Mouse (Mus musculus): Measurements from ENCODE around the gene Gabbr2.
"Not testable (repeated sequence)": the region's sequence is repeated elsewhere in the genome, so short reads cannot be mapped to it uniquely, and the experiment has no call there.

Gene Gabbr2

GRCm38 (mm10) chr4:46650086-46650753 is 341.5 kb downstream of the Gabbr2 start, which contains the start of gene Tbc1d2:
TSS of gene Tbc1d2 (minus strand) at chr4:46650209.
- DNase-seq (ENCODE audit: low read depth): peak; percentile 86

DNA sequence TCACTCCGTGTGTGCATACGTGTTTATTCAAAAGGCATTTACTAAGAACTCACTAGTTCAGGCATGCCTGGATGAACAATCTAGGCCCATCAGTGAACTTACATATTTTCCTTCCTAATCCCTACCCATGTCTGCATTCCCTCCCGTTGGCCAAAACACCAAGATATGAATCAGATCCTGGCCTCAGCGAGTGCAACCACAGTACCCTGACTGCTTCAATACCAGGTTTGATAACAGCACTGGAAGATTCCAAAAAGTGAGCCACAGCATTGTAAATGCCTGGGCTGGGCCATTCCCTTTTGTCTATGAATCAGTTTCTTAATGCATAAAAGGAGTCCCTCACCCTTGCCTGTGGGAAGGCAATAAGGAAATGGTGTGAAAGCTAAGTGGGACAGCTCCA is 342.5 kb downstream of the Gabbr2 start:
- no peak for DNase-seq (ENCODE audit: low read depth)

GRCm38 (mm10) chr4:46643676-46644112 is 348.0 kb downstream of the Gabbr2 start:
- DNase-seq (ENCODE audit: low read depth): no peak

DNA sequence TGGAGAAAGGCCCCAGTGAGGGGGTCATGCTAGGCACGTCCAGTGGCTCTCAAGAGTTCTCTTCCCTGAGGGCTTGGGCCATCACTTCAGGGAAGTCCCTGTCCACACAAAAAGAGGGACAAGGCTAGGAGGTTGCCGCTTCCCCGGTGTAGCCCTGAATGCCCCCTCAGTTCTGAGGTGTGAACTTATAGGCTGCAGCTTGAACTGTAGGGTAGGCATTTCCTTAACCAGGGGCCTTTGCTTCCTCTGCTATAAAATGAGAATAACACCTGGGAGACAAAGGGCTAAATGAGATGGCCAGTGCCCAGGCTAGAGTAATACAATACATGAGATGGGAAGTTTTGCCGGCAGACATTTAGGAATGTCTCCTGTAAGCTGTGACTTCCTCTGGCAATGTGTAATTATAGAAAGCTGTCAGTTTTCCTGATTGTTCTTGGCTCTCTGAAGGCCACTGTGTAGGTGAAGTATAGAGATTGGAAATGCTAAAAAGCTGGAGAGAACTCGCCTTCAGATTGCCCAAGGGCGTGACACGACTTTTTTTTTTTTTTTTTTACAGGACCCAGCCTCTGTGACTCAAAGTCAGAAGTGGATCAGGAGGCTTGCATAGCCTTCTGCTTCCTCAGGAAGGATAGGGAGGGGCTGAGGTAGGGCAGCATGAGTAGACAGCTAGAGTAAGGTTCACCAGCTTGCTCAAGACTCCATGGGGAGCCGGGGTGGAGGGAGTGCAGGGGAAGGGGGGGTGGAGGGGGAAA is 348.6 kb downstream of the Gabbr2 start:
- DNase-seq (ENCODE audit: low read depth): no peak

- DNase-seq (ENCODE audit: low read depth): no peak
These were observed 350.4 kb downstream of the Gabbr2 start for GRCm38 (mm10) chr4:46641283-46641682.

DNA sequence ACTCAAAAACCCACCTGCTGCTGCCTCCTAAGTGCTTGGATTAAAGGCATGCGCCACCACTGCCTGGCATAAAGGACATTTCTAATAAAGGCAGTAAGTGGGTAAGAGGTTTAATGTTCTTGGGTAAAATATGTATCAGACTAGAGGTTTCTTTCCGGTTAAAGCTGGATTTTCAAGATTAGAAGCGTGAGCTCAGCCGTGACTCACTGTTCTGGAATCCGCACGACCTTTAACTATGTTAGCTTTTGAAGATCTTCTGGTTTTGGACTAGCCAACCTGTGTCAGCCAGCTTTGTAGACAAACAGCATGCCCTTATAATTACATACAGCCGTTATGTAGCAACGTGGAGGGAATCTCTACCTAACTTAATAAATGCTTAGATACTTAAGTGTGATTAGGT is 351.8 kb downstream of the Gabbr2 start:
- no peak for DNase-seq (ENCODE audit: low read depth)

- DNase-seq (ENCODE audit: low read depth): not testable (repeated sequence)
These were observed 354.4 kb downstream of the Gabbr2 start for GRCm38 (mm10) chr4:46637250-46637649.

- no peak for DNase-seq (ENCODE audit: low read depth)
These were observed 355.8 kb downstream of the Gabbr2 start for GRCm38 (mm10) chr4:46635702-46636430.

GRCm38 (mm10) chr4:46634881-46635280 is 356.8 kb downstream of the Gabbr2 start:
- DNase-seq (ENCODE audit: low read depth): no peak

GRCm38 (mm10) chr4:46633565-46633964 is 358.1 kb downstream of the Gabbr2 start:
- DNase-seq (ENCODE audit: low read depth): not testable (repeated sequence)

DNA sequence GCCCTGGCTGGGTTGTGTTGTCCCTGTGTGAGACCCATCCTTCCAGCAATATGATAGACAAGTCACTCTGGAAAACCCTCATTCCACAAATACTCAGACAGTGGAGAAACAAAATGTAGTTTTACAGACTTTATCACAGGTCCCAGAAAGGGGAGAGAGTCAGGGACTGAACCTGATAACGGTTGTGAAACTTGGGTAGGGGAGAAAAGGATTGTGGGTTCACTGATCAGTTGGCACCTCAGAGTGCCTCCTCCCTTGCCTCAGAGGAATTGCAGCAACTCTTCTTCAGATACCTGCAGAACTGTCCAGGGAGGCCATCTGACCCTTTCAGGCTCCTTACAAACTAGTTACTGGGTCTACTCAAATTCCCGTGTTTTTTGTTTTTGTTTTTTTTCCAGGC is 359.2 kb downstream of the Gabbr2 start:
- DNase-seq (ENCODE audit: low read depth): no peak

GRCm38 (mm10) chr4:46630390-46630789 is 361.3 kb downstream of the Gabbr2 start:
- DNase-seq (ENCODE audit: low read depth): no peak

DNA sequence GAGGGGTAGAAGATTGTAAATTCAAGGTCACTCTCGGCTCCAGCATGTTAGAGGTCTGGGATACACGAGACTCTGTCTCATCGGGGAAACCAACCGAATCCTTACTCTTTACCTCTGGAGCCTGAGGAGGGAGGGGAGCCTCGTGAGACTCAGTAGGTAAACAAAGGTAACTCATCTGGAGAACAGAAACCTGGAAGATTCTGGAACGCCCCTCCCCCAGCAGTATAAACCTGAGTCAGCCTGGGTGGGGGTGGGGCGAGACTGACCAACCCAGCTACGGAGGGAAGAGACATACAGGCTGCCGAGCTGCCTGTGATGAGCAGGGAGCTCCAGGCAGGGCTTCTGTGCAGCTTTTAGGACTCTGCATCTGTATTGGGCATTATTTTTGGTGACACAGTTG is 362.8 kb downstream of the Gabbr2 start:
- DNase-seq (ENCODE audit: low read depth): no peak

- no peak for DNase-seq (ENCODE audit: low read depth)
These were observed 363.6 kb downstream of the Gabbr2 start for GRCm38 (mm10) chr4:46628081-46628480.

- no peak for DNase-seq (ENCODE audit: low read depth)
These were observed 366.6 kb downstream of the Gabbr2 start for GRCm38 (mm10) chr4:46625101-46625500.

GRCm38 (mm10) chr4:46623007-46623406 is 368.7 kb downstream of the Gabbr2 start:
- DNase-seq (ENCODE audit: low read depth): no peak

- DNase-seq (ENCODE audit: low read depth): no peak
These were observed 370.7 kb downstream of the Gabbr2 start for GRCm38 (mm10) chr4:46620946-46621345.

- DNase-seq (ENCODE audit: low read depth): no peak
These were observed 371.3 kb downstream of the Gabbr2 start for GRCm38 (mm10) chr4:46620330-46620729.

DNA sequence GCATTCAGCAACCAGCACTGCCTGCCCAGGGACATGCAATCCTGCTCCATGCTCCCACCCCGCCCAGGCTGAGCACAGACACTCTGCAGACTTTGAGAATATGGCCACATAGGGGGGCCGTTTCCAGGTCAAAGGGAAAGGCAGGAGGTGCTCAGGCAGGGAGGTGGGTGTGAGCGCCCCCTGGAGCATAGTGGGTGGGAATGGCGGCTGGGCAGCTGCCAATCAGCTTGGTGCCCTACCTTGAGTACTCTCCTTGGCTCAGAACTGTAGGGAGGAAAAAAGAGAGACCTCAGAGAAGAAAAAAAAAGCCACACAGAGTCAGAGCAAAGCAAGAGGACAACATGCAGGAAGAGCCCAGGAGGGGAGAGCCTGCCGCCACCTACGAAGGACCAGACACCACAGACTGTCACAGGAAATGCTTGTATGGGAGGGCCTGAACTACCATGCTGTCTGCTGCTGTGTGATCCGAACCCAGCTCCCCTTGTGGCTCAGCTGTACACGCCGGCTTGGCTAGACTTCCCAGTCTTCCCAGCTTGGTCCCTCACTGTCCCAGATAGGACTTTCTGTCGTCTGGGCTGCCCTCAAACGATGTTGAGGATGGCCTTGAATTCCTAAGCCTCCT is 373.4 kb downstream of the Gabbr2 start:
- DNase-seq (ENCODE audit: low read depth): no peak

DNA sequence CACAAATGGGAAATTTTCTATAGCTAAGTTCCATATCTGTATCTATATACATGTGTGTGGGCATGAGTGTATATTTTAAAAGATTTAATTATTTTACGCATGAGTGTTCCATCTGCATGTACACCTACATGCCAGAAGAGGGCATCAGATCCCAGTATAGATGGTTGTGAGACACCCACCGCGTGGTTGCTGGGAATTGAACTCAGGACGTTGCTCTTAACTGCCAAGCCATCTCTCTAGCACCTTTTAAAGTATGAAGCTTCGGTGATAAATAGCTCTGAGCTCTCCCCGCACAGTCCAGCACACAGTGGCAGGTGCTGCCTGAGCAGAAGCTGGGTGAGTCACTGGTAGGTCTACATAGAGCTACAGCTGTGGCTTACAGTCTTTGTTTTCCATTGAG is 374.3 kb downstream of the Gabbr2 start:
- DNase-seq (ENCODE audit: low read depth): no peak

DNA sequence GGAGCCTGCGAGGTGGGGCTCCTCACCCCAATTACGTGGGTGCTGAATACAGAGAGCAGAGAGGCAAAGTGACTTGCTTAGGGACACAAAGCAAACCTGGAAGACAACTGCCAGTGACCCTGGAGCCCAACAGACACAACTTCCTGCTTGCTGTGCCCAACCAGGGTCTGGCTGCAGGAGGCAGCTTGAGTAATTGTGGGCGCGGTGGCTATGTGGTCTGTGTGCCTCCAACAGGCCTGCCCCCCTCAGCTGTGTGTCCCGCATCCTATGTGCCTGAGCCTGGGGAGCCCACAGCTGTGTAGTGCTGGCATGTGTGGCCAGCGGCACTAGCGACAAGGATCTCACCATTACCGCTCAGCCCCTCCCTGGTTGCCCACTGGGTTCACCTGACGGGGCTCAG is 377.0 kb downstream of the Gabbr2 start:
- DNase-seq (ENCODE audit: low read depth): peak; percentile 62

- DNase-seq (ENCODE audit: low read depth): no peak
These were observed 378.1 kb downstream of the Gabbr2 start for GRCm38 (mm10) chr4:46613618-46614017.

Measured in c-Kit-positive CD71-negative TER-119-negative erythroid progenitor cells, embryonic 14.5 days (primary cell).